9 mouse cellular contexts compared by ENCODE assay signal in genomic region chr2:119166901-119167865, GRCm38 (mm10). TPM values are rescaled to one million over a fixed set of nuclear protein-coding genes. Genes with fewer than 3 reads are reported as not detected.
A peak's percentile ranks its signal among the peaks of the same experiment; 100 is the strongest.
DNase-seq lines count a peak whose midpoint lies in the region; ATAC-seq and TF ChIP-seq lines count a peak whose summit lies in the region.
"Had no signal": no experiment of that assay in that cellular context is flagged by ENCODE, and none has a peak within 500 bp of the region (broad histone marks: within the 10 kb centered on the region; RNA-seq: fewer than 3 reads in every experiment).

Gene Gchfr, plus strand, starts transcription at chr2:119167773.

- no peak within 1 kb of the TSS for H3K27ac ChIP-seq in layer of hippocampus, adult 2 months
- no peak within 1 kb of the TSS for H3K27ac ChIP-seq in brown adipose tissue, adult 24 weeks (replicated peaks; ENCODE audit: low read depth, low read length)
- no peak within 1 kb of the TSS for H3K27ac ChIP-seq in forebrain, embryonic 11.5 days (ENCODE audit: low read depth, low read length)
- H3K27ac ChIP-seq in macrophage: no peak within 1 kb of the TSS

- no peaks in the 10 kb centered on the region for H3K79me2 ChIP-seq in macrophage (ENCODE audit: inconsistent target)

- WGBS in forebrain, embryonic 11.5 days: under 1% methylated on average over 60 of the region's 60 CpGs
- 2% methylated on average over 58 of the region's 60 CpGs for WGBS in macrophage (ENCODE audit: missing documents)

- H3K4me3 ChIP-seq in layer of hippocampus, adult 2 months: peak within 1 kb of the TSS; percentile 72
- peak within 1 kb of the TSS; percentile 70 for H3K4me3 ChIP-seq in brown adipose tissue, adult 24 weeks (ENCODE audit: insufficient read depth, low read depth, low read length)
- H3K4me3 ChIP-seq in forebrain, embryonic 11.5 days (ENCODE audit: low read depth, low read length): peak within 1 kb of the TSS; percentile 46
- H3K4me3 ChIP-seq in macrophage (ENCODE audit: inconsistent target): peak within 1 kb of the TSS; percentile 32

- intact Hi-C loops in heart, postnatal 14 days (cut with DNase I): no loop called here

- no peaks in the 10 kb centered on the region for H3K36me3 ChIP-seq in forebrain, embryonic 11.5 days (ENCODE audit: control insufficient read depth, insufficient read depth, low read length)
- no peaks in the 10 kb centered on the region for H3K36me3 ChIP-seq in macrophage (ENCODE audit: inconsistent target)

- TF ChIP-seq CTCF in layer of hippocampus, adult 2 months (conservative IDR thresholded peaks at IDR 0.05): peak; percentile 50

- H3K4me2 ChIP-seq in forebrain, embryonic 11.5 days (ENCODE audit: low read depth, low read length, severe bottlenecking): peak within 1 kb of the TSS; percentile 98

- no peak for DNase-seq in layer of hippocampus, adult 2 months (ENCODE audit: low spot score in 2 of 2)
- no peak for DNase-seq in layer of hippocampus, adult 9-11 months
- peak; percentile 81 for DNase-seq in forebrain, embryonic 11.5 days (ENCODE audit: low spot score)
- peak; percentile 75 to 76 for DNase-seq in heart, postnatal 14 days
- peak; percentile 87 to 89 for DNase-seq in kidney, postnatal 36 days
- peak; percentile 32 for DNase-seq in right cerebral cortex, postnatal 14 days

- ATAC-seq in forebrain, embryonic 11.5 days (replicated peaks; ENCODE audit: low FRiP score): peak; percentile 87

- peaks cover 4% of the 10 kb centered on the region for H3K4me1 ChIP-seq in brown adipose tissue, adult 24 weeks (ENCODE audit: control insufficient read depth, insufficient read depth, insufficient read length, low read length)
- peaks cover 11% of the 10 kb centered on the region; the same call in 1 of the 2 replicates for H3K4me1 ChIP-seq in forebrain, embryonic 11.5 days (replicated peaks; ENCODE audit: control insufficient read depth, insufficient read depth, low read length)

- peak within 1 kb of the TSS; percentile 41 for H3K9ac ChIP-seq in forebrain, embryonic 11.5 days (ENCODE audit: low read length)

- H3K9me3 ChIP-seq in forebrain, embryonic 11.5 days (ENCODE audit: control insufficient read depth, low read length): no peaks in the 10 kb centered on the region

- peaks cover 20% of the 10 kb centered on the region for H3K27me3 ChIP-seq in forebrain, embryonic 11.5 days (ENCODE audit: control insufficient read depth, insufficient read depth, low read length)

RNA-seq across cellular contexts. Expression of gene Gchfr, which starts in this region (rescaled TPM):
- not detected for total RNA-seq in layer of hippocampus, adult 2 months (2021)
- 1.7 and 2.4 TPM in 2 replicates for polyA plus RNA-seq in brown adipose tissue, adult 24 weeks (2012; ENCODE audit: insufficient read depth, insufficient read length, missing spikeins)
- polyA plus RNA-seq in forebrain, embryonic 11.5 days (2014; fragmentation: Nextera tagmentation; extraction: Ambion mirVana): 2.7 and 4.1 TPM in 2 replicates
- total RNA-seq in heart, postnatal 14 days (2021): 1 to 10 TPM; 1.3 to 2.2 TPM
- total RNA-seq in macrophage (2018; cell fraction: chromatin; rRNA removed): not detected
- total RNA-seq in macrophage (2018; cell fraction: cytosol; rRNA removed): under 1 TPM in 5 of 26 experiments, not detected in 21; 0.25 to 0.32 (median 0.31) TPM
- not detected for total RNA-seq in macrophage (2018; cell fraction: nucleus; rRNA removed)
- polyA plus RNA-seq in macrophage (2018): 0.47 TPM in 1 of 3 replicates, not detected in the others
- total RNA-seq: MEL had no signal

Comparison
In these comparisons a context has a peak if more than half of its experiments do, and no peak if none do; other contexts are left out.
1. DNase-seq: peak in forebrain, embryonic 11.5 days (single experiment), heart, postnatal 14 days (2 of 2), kidney, postnatal 36 days (2 of 2) and right cerebral cortex, postnatal 14 days (single experiment); none in layer of hippocampus, adult 2 months (0 of 2) and layer of hippocampus, adult 9-11 months (single experiment).
2. Peak in every context shown above with its lines, with median percentiles within 50 percentile points of each other: H3K4me3 ChIP-seq.